Mouse (Mus musculus) CD4-positive, CD25-positive, alpha-beta regulatory T cell, adult 2 months (primary cell): Measurements from ENCODE around the gene Gm10375.
"Not testable (repeated sequence)": the region's sequence is repeated elsewhere in the genome, so short reads cannot be mapped to it uniquely, and the experiment has no call there.

Source experiments
- DNase-seq: peaks from one replicate; pipeline ENCODE4 v3.0.0-alpha.2; 2012; ENCODE audit warnings: low read depth, low spot score

The Gm10375 gene

GRCm38 (mm10) chr14:43607913-43608312 is at the start of gene Gm10375:
TSS of gene Gm10375 (minus strand) at chr14:43608013.
- DNase-seq: not testable (repeated sequence)

- not testable (repeated sequence) for DNase-seq
These were observed 28.8 kb downstream of the Gm10375 start, which contains the start of gene Gm17654 for GRCm38 (mm10) chr14:43579046-43579445. TSS of gene Gm17654 (minus strand) at chr14:43579146.

- DNase-seq: not testable (repeated sequence)
These were observed 29.8 kb downstream of the Gm10375 start for GRCm38 (mm10) chr14:43577969-43578368.
